8 mouse cellular contexts compared by ENCODE assay signal in genomic region chr2:156730501-156730921, GRCm38 (mm10). TPM values are rescaled to one million over a fixed set of nuclear protein-coding genes. Genes with fewer than 3 reads are reported as not detected.
DNase-seq lines count a peak whose midpoint lies in the region; ATAC-seq and TF ChIP-seq lines count a peak whose summit lies in the region.

No protein-coding gene starts in this region.

- no peaks in the 10 kb centered on the region; the same call in 1 of the 2 replicates for H3K36me3 ChIP-seq in hindbrain, embryonic 12.5 days
- H3K36me3 ChIP-seq in hindbrain, embryonic 11.5 days (ENCODE audit: control insufficient read depth, insufficient read depth, low read length), result no peaks in the 10 kb centered on the region
- H3K36me3 ChIP-seq in E14TG2a.4 (ENCODE audit: insufficient read depth, low read length), result peaks cover 22% of the 10 kb centered on the region
- H3K36me3 ChIP-seq in heart, embryonic 11.5 days (ENCODE audit: control insufficient read depth, insufficient read depth, low read length), result no peaks in the 10 kb centered on the region
- no peaks in the 10 kb centered on the region for H3K36me3 ChIP-seq in lung, embryonic 16.5 days (ENCODE audit: control insufficient read depth, insufficient read depth, low read length)

- no peak overlapping the region for H3K4me2 ChIP-seq in hindbrain, embryonic 12.5 days (replicated peaks)
- H3K4me2 ChIP-seq in hindbrain, embryonic 11.5 days (replicated peaks; ENCODE audit: low read depth, low read length), result no peak overlapping the region
- H3K4me2 ChIP-seq in heart, embryonic 11.5 days, result peak overlapping the region; percentile 40
- peak overlapping the region; percentile 45 for H3K4me2 ChIP-seq in lung, embryonic 16.5 days (ENCODE audit: low read depth, low read length)

- no peaks in the 10 kb centered on the region for H3K27me3 ChIP-seq in hindbrain, embryonic 12.5 days
- H3K27me3 ChIP-seq in hindbrain, embryonic 11.5 days (ENCODE audit: control insufficient read depth, insufficient read depth, low read length), result no peaks in the 10 kb centered on the region
- no peaks in the 10 kb centered on the region for H3K27me3 ChIP-seq in E14TG2a.4 (ENCODE audit: insufficient read depth, low read length)
- no peaks in the 10 kb centered on the region for H3K27me3 ChIP-seq in heart, embryonic 11.5 days (ENCODE audit: control insufficient read depth, insufficient read depth, low read length)
- H3K27me3 ChIP-seq in lung, embryonic 16.5 days (ENCODE audit: control insufficient read depth, insufficient read depth, low read depth, low read length), result no peaks in the 10 kb centered on the region

- 87% methylated on average over 12 of the region's 12 CpGs for WGBS in hindbrain, embryonic 12.5 days
- WGBS in hindbrain, embryonic 11.5 days, result 83% methylated on average over 12 of the region's 12 CpGs
- 72% methylated on average over 12 of the region's 12 CpGs for WGBS in heart, embryonic 11.5 days (ENCODE audit: insufficient replicate concordance)
- WGBS in lung, embryonic 16.5 days, result 65% methylated on average over 12 of the region's 12 CpGs

- no peak overlapping the region for H3K9ac ChIP-seq in hindbrain, embryonic 12.5 days
- no peak overlapping the region for H3K9ac ChIP-seq in hindbrain, embryonic 11.5 days (ENCODE audit: low read depth, low read length)
- no peak overlapping the region for H3K9ac ChIP-seq in heart, embryonic 11.5 days (ENCODE audit: low read depth, low read length)
- H3K9ac ChIP-seq in lung, embryonic 16.5 days (ENCODE audit: low read length), result peak overlapping the region; percentile 49

- DNase-seq in hindbrain, embryonic 11.5 days (ENCODE audit: low spot score), result no peak
- peak; percentile 65 for DNase-seq in thymus, postnatal 14 days
- DNase-seq in right cerebral cortex, postnatal 25 days, result no peak
- DNase-seq in left cerebral cortex, adult 11 months (ENCODE audit: low spot score), result no peak

- 0 out of 2 replicates have a peak, but pooled peaks have one; percentile 35 for ATAC-seq in hindbrain, embryonic 12.5 days (ENCODE audit: low FRiP score)
- ATAC-seq in hindbrain, embryonic 11.5 days (ENCODE audit: low FRiP score), result no peak
- no peak for ATAC-seq in heart, embryonic 11.5 days (replicated peaks; ENCODE audit: insufficient number of reproducible peaks, low FRiP score, low TSS enrichment)
- ATAC-seq in lung, embryonic 16.5 days (ENCODE audit: low read depth), result no peak

- peaks cover 52% of the 10 kb centered on the region for H3K4me1 ChIP-seq in hindbrain, embryonic 12.5 days
- H3K4me1 ChIP-seq in hindbrain, embryonic 11.5 days (replicated peaks; ENCODE audit: control insufficient read depth, insufficient read depth, low read length), result peaks cover 7% of the 10 kb centered on the region
- peaks cover 88% of the 10 kb centered on the region for H3K4me1 ChIP-seq in E14TG2a.4 (replicated peaks; ENCODE audit: low read depth, low read length)
- H3K4me1 ChIP-seq in heart, embryonic 11.5 days (ENCODE audit: control insufficient read depth, insufficient read depth, low read length), result peaks cover 52% of the 10 kb centered on the region
- peaks cover 44% of the 10 kb centered on the region for H3K4me1 ChIP-seq in lung, embryonic 16.5 days (replicated peaks; ENCODE audit: control insufficient read depth, insufficient read depth, low read length)

- H3K27ac ChIP-seq in hindbrain, embryonic 12.5 days, result peak overlapping the region; percentile 40; the same call in 1 of the 2 replicates
- no peak overlapping the region for H3K27ac ChIP-seq in hindbrain, embryonic 11.5 days (ENCODE audit: low read depth, low read length)
- peak overlapping the region; percentile 61 for H3K27ac ChIP-seq in heart, embryonic 11.5 days (ENCODE audit: low read depth, low read length)
- H3K27ac ChIP-seq in lung, embryonic 16.5 days (ENCODE audit: low read length), result peak overlapping the region; percentile 72

- no peak overlapping the region for H3K4me3 ChIP-seq in hindbrain, embryonic 12.5 days
- H3K4me3 ChIP-seq in hindbrain, embryonic 11.5 days (ENCODE audit: low read depth, low read length), result no peak overlapping the region
- H3K4me3 ChIP-seq in E14TG2a.4 (replicated peaks; ENCODE audit: low read length), result peak overlapping the region; percentile 68
- no peak overlapping the region for H3K4me3 ChIP-seq in heart, embryonic 11.5 days (ENCODE audit: low read depth, low read length)
- H3K4me3 ChIP-seq in lung, embryonic 16.5 days (ENCODE audit: low read length), result peak overlapping the region; percentile 26

- no peak for TF ChIP-seq CTCF in E14TG2a.4 (conservative IDR thresholded peaks at IDR 0.05; ENCODE audit: low read length)

- no peaks in the 10 kb centered on the region for H3K9me3 ChIP-seq in hindbrain, embryonic 12.5 days (replicated peaks)
- H3K9me3 ChIP-seq in hindbrain, embryonic 11.5 days (ENCODE audit: control insufficient read depth, low read length), result no peaks in the 10 kb centered on the region
- no peaks in the 10 kb centered on the region for H3K9me3 ChIP-seq in E14TG2a.4 (ENCODE audit: low read length)
- H3K9me3 ChIP-seq in heart, embryonic 11.5 days (replicated peaks; ENCODE audit: control insufficient read depth, low read length), result no peaks in the 10 kb centered on the region
- no peaks in the 10 kb centered on the region for H3K9me3 ChIP-seq in lung, embryonic 16.5 days (ENCODE audit: control insufficient read depth, low read length)

RNA-seq across cellular contexts. Expression of gene Myl9, which starts 44.7 kb away (rescaled TPM):
- 122 and 144 TPM in 2 replicates for polyA plus RNA-seq in hindbrain, embryonic 12.5 days (2016; fragmentation: Nextera tagmentation; extraction: Ambion mirVana)
- 96.1 and 133 TPM in 2 replicates for polyA plus RNA-seq in hindbrain, embryonic 11.5 days (2014; fragmentation: Nextera tagmentation; extraction: Ambion mirVana)
- 2,229 and 2,268 TPM in 2 replicates for polyA plus RNA-seq in heart, embryonic 11.5 days (2014; fragmentation: Nextera tagmentation; extraction: Ambion mirVana)
- polyA plus RNA-seq in lung, embryonic 16.5 days (2015; fragmentation: Nextera tagmentation; extraction: Ambion mirVana), result 371 and 400 TPM in 2 replicates

Comparison
In these comparisons a context has a peak if more than half of its experiments do, and no peak if none do; other contexts are left out.
1. H3K4me2 ChIP-seq: peak in heart, embryonic 11.5 days (single experiment) and lung, embryonic 16.5 days (single experiment); none in hindbrain, embryonic 12.5 days (single experiment) and hindbrain, embryonic 11.5 days (single experiment).
2. H3K4me3 ChIP-seq: peak in E14TG2a.4 (single experiment) and lung, embryonic 16.5 days (single experiment); none in hindbrain, embryonic 12.5 days (single experiment), hindbrain, embryonic 11.5 days (single experiment) and heart, embryonic 11.5 days (single experiment).